Mouse (Mus musculus) layer of hippocampus, adult 11-12 months (tissue): ENCODE measurements around the gene Olfr1168.
"Not testable (repeated sequence)": the region's sequence is repeated elsewhere in the genome, so short reads cannot be mapped to it uniquely, and the experiment has no call there.

Source experiments
- DNase-seq: peaks from one replicate; pipeline ENCODE4 v3.0.0; 2022; ENCODE audit warnings: low spot score

Gene Olfr1168

DNA sequence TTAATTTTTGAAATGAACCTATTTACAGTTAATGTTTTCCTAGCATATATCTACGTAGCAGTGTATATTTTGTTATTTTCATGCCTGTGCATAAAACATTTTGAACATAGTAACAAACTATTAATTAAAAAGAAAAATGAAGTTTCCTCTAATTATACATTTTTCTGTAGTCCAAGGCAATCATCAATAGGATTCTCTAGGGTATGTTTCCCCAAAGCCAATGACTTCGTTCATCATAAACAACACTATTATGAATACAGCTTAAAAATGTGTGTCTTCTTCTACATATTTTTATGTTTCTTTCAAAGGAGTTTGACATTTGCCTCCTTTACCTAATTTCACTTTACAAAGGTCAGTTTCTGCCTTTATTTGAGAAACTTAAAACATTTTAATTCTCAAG is at the start of gene Olfr1168:
TSS of gene Olfr1168 (plus strand) at position 301 of the 400 bp plus-strand sequence.
- no peak for DNase-seq

DNA sequence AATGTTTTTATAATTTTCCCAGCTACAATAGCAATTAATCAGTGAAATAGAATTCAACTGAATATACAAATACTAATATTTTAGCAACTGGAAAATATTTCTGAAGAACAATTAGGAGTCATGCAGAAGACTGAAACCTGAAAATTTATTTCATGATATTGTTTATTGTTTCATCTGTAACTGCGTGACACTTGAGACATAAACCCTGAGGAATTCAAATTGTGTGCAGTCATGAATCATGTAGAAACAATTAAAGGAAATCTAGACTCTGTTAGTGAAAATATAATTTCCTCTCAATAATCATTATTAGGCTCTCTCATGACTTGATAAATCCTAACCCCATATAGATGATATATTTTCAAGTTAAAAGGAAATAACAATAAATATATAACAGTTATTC is 26.6 kb upstream of the Olfr1168 start, which contains the start of gene Olfr1167:
TSS of gene Olfr1167 (minus strand) at position 101 of the 400 bp plus-strand sequence.
- DNase-seq = not testable (repeated sequence)

DNA sequence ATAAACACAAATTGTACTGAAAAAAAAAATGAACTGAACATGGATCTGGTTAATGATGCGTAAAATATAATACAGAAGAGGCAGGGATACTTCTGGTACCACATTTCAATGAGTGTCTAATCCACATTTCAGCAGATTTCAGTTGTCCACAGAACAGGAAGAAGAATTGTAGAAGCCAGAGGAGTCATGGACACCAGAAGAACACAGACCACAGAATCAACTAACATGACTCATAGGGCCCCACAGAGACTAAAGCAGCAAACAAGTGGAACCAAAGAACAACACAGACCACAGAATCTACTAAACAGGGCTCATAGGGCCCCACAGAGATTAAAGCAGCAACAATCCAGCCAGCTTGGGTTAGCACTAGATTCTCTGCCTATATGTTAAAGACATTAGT is 39.1 kb downstream of the Olfr1168 start:
- DNase-seq = no peak

DNA sequence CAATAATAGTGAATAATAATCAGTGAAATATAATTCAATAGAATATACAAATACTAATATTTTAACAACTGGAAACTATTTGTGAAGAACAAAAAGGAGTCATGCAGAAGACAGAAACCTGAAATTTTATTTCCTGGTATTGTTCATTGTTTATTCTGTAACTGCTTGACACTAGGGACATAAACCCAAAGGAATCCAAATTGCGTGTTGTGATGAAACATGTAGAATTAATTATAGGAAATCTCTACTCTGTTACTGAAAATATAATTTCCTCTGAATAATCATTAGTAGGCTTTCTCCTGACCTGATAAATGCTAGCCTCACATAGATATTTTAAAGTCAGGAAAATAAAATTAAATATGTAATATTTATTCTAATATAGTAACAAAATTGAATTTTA is 46.6 kb downstream of the Olfr1168 start, which contains the start of gene Olfr1170:
TSS of gene Olfr1170 (minus strand) at position 101 of the 400 bp plus-strand sequence.
- DNase-seq = no peak
